Mouse (Mus musculus): ENCODE results near the gene Tns2.

DNA sequence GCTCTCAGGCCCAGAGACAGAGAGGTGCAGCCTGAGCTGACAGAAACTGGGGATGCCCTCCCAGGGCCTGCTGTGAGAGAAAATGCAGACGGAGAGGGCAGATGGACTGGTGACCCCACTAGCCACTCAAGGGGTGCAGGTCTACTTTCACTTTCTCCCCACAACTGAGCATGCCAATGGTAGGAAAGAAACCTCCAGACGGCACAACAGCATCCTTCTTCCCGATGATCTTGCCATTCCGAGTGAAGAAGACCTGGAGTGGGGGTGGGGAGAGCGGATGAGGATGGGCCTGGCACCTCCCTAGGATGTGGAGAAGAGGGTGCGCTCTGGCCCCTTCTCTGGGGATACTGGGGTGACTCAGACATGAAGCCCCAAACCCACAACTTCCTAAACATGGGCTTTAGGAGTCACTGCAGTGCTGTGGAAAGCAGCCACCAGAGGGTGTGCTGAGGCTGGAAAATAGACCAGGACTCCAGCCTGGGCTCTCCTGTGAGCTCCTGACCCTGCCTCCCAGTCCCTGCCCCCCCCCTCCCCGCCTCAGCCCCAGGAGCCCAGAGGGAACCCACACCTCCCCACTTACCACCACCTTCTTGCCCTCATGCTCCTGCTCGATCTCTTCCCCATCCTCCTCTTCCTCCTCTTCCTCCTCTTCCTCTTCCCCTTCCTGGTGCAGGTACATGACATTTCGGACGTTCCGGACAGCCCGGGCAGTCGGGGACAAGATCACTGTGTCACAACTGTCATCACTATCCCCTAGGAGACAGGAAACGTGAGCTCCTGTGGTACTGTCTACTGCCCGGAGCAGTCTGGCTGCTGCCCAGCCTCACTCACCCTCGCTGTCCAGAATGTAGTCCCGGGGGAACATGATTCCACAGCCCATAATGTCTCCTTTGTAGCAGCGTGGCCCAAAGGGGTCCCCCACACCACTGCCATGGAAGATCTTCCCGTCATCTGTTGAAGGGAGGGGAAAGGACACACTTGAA, 17.5 kb downstream of the Tns2 start:
- TF ChIP-seq CTCF (IDR thresholded peaks at IDR 0.05; ENCODE audit: low read depth) (peak; percentile 41), EP300 (IDR thresholded peaks at IDR 0.05; ENCODE audit: low read depth) (no peak)

Data from liver, embryonic 14.5 days (tissue).